Mouse (Mus musculus): Measurements from ENCODE around the gene Hoxa5.

- TF ChIP-seq CTCF (IDR thresholded peaks at IDR 0.05; ENCODE audit: control insufficient read depth, insufficient read depth, insufficient replicate concordance, low read depth, low read length) (no peak), POLR2A (IDR thresholded peaks at IDR 0.05; ENCODE audit: control insufficient read depth, low read depth, low read length) (no peak)
These were observed 40.2 kb upstream of the Hoxa5 start for GRCm38 (mm10) chr6:52244471-52245039.

All from testis, adult 2 months (tissue).